In genomic region chr3:57463302-57463701, GRCm38 (mm10) we compare ENCODE assay signal across 27 mouse cellular contexts. TPM values are rescaled to one million over a fixed set of nuclear protein-coding genes. Genes with fewer than 3 reads are reported as not detected.
DNase-seq lines count a peak whose midpoint lies in the region; ATAC-seq and TF ChIP-seq lines count a peak whose summit lies in the region.
"Had no signal": no experiment of that assay in that cellular context is flagged by ENCODE, and none has a peak within 500 bp of the region (broad histone marks: within the 10 kb centered on the region; RNA-seq: fewer than 3 reads in every experiment).

No protein-coding gene starts in this region.

- no peak overlapping the region for H3K4me3 ChIP-seq in lung, embryonic 15.5 days
- no peak overlapping the region for H3K4me3 ChIP-seq in lung, adult 2 months (replicated peaks; ENCODE audit: extremely low read depth, low read depth, low read length)
- H3K4me3 ChIP-seq: embryonic facial prominence, embryonic 12.5 days; embryonic facial prominence, embryonic 15.5 days; gastrocnemius, adult 2 months; heart, embryonic 10.5 days; hindbrain, embryonic 10.5 days; hindbrain, embryonic 13.5 days had no signal

- H3K27ac ChIP-seq in lung, embryonic 15.5 days: peak overlapping the region; percentile 72
- H3K27ac ChIP-seq: embryonic facial prominence, embryonic 12.5 days; embryonic facial prominence, embryonic 15.5 days; gastrocnemius, adult 2 months; heart, embryonic 10.5 days; hindbrain, embryonic 10.5 days; hindbrain, embryonic 13.5 days had no signal

- peak; percentile 94 for ATAC-seq in lung, embryonic 15.5 days (ENCODE audit: borderline replicate concordance, extremely low read depth, low FRiP score, low TSS enrichment)
- ATAC-seq in granulocyte monocyte progenitor cell, adult 5-6 weeks (replicated peaks; ENCODE audit: poor library complexity, severe bottlenecking): peak; percentile 42; the same call in 1 of the 2 replicates
- ATAC-seq: forebrain, embryonic 14.5 days; forebrain, postnatal 0 days; hindbrain, embryonic 16.5 days; Patski had no signal

- no peak for DNase-seq in lung, postnatal 14 days
- peak; percentile 26 for DNase-seq in lung, postnatal 10 days
- DNase-seq in lung, adult 2 months: no peak
- DNase-seq in adrenal gland, postnatal 25 days: no peak
- DNase-seq: adrenal gland, postnatal 10 days; cerebellum, adult 11 months; cerebellum, adult 2 months; cerebellum, adult 9-11 months; cerebellum, postnatal 25 days; forebrain, postnatal 0 days; gastrocnemius, adult 2 months; gastrocnemius, postnatal 14 days; heart, adult 18-20 months; heart, postnatal 36 days had no signal

- TF ChIP-seq POLR2A in lung, adult 2 months (IDR thresholded peaks at IDR 0.05; ENCODE audit: borderline replicate concordance, extremely low read depth, low read depth, low read length): no peak

- no peak overlapping the region for H3K4me2 ChIP-seq in lung, embryonic 15.5 days
- H3K4me2 ChIP-seq: embryonic facial prominence, embryonic 12.5 days; embryonic facial prominence, embryonic 15.5 days; hindbrain, embryonic 13.5 days had no signal

- peaks cover 16% of the 10 kb centered on the region for H3K4me1 ChIP-seq in lung, embryonic 15.5 days
- H3K4me1 ChIP-seq in lung, adult 2 months (ENCODE audit: control insufficient read depth, insufficient read depth, low read length): peaks cover 2% of the 10 kb centered on the region; the same call in 1 of the 2 replicates
- H3K4me1 ChIP-seq: embryonic facial prominence, embryonic 15.5 days; hindbrain, embryonic 10.5 days; hindbrain, embryonic 13.5 days had no signal

- H3K9me3 ChIP-seq in lung, embryonic 15.5 days: no peaks in the 10 kb centered on the region
- H3K9me3 ChIP-seq: embryonic facial prominence, embryonic 12.5 days; embryonic facial prominence, embryonic 15.5 days; heart, embryonic 10.5 days; hindbrain, embryonic 10.5 days; hindbrain, embryonic 13.5 days had no signal

- H3K36me3 ChIP-seq in lung, embryonic 15.5 days: peaks cover 18% of the 10 kb centered on the region
- H3K36me3 ChIP-seq: G1E; hindbrain, embryonic 13.5 days had no signal

- 60% methylated on average over 4 of the region's 4 CpGs for WGBS in lung, embryonic 15.5 days
- 55% methylated on average over 4 of the region's 4 CpGs for WGBS in lung, adult 2 months

- no peak for TF ChIP-seq CTCF in lung, adult 2 months (IDR thresholded peaks at IDR 0.05; ENCODE audit: insufficient read depth, low read length)

- H3K9ac ChIP-seq in lung, embryonic 15.5 days: no peak overlapping the region
- H3K9ac ChIP-seq: embryonic facial prominence, embryonic 12.5 days; embryonic facial prominence, embryonic 15.5 days; forebrain, postnatal 0 days; hindbrain, embryonic 13.5 days had no signal

- H3K27me3 ChIP-seq in lung, embryonic 15.5 days: no peaks in the 10 kb centered on the region
- H3K27me3 ChIP-seq: embryonic facial prominence, embryonic 12.5 days; embryonic facial prominence, embryonic 15.5 days; hindbrain, embryonic 13.5 days; Patski had no signal

RNA-seq across cellular contexts. Expression of gene Tm4sf4, which starts 38.2 kb away (rescaled TPM):
- 0.41 and 0.52 TPM in 2 replicates for polyA plus RNA-seq in lung, embryonic 15.5 days (2015; fragmentation: Nextera tagmentation; extraction: Ambion mirVana)
- 0.07 TPM in 1 of 2 replicates, not detected in the other for polyA plus RNA-seq in lung, adult 2 months (2012; rRNA removed)
- total RNA-seq in granulocyte monocyte progenitor cell, adult 5-6 weeks (2014; fragmentation: Nextera tagmentation): not detected in 2 replicates
- total RNA-seq in granulocyte monocyte progenitor cell, adult 5-6 weeks (2017): not detected in 2 replicates
- 0.81 and 1.2 TPM in 2 replicates for total RNA-seq in adrenal gland, postnatal 25 days (2021)
- total RNA-seq: common myeloid progenitor, adult 5-6 weeks; forebrain, postnatal 0 days; G1E; gastrocnemius, adult 2 months; gastrocnemius, postnatal 14 days; heart, adult 18-20 months; heart, postnatal 36 days had no signal
- polyA plus RNA-seq: cerebellum, adult 2 months; embryonic facial prominence, embryonic 12.5 days; embryonic facial prominence, embryonic 15.5 days; forebrain, postnatal 0 days; frontal cortex, adult 2 months; G1E had no signal
